Mouse (Mus musculus): Measurements from ENCODE around the gene Hist3h2a.

Hist3h2a gene

DNA sequence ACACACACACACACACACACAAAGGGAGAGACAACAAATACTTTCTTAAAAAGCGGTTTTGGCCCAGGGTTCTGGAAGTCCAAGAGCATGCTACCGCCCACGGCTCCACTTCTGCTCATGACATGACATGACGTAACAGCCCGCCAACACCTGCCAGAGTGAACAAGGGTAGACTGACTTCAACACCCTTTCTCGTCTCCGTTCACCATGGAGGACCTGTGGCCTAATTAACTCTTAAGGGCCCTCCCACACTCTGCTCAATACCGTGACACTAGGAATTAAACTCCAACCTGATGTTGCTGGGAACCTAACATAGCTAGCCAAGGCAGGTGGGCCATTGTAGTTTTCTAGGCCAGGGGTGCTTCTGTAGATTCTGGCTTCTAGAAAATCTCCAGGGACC, 14.5 kb downstream of the Hist3h2a start:
- no peak for DNase-seq

DNA sequence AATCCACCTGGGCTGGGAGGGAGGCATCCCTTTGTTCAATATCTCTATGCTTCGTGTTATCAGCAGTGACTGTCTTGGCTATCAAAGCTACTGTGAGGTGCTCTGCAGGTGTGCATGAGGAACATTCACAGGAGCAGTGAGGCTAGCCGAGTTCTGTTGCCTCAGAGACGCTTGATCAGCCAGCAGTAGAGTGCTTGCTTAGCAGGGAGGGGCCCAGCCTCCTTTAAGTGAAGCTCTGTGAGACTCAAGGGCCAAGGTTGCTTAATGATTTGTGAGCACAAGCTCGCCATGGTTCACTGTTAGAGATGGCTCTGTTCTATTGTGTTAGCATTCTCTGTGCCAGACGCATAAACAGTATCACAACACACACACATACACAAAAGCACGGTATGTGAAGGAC, 15.2 kb downstream of the Hist3h2a start:
- no peak for DNase-seq

DNA sequence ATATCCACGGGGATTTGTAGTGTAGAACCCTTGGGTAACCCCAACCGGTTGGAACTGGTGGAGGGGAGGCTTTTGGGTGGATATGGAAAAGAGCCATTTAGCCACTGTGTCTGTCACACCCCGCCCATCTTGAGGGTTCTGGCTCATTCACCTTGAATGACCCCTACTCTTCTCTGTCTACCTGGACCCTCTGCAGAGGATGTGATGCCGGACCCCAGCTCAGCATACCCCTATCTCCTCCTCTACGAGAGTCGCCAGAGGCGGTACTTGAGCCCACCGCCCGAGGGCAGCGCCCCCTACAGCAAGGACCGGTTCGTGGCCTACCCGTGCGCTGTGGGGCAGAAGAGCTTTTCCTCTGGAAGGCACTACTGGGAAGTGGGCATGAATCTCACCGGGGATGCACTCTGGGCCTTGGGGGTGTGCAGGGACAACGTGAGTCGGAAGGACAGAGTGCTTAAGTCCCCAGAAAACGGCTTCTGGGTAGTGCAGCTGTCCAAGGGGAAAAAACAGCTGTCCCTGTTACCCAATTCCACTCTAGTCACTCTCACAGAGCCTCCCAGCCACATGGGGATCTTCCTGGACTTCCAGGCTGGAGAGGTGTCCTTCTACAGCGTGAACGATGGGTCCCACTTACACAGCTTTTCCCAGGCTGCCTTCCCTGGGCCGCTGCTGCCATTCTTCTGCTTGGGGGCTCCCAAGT, 16.5 kb downstream of the Hist3h2a start:
- no peak for DNase-seq

DNA sequence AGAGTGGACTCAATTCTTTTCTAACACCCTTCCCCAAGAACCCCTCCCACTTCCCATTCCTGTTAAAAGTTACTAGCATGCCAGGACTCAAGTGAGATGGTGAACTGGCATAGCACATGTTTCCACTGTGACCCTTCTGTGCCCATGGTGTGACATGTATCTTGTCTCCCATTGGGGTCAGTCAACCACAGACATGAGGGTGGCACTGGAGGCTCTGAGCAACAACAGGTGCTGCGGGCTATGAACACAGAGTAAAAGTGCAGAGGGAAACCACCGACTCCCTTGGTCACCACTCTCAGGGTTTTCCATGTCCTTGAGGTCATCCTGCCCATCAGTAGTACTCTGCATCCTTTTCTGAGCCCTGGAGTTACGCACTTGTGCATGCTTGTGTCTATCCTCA, 17.3 kb downstream of the Hist3h2a start:
- DNase-seq = no peak

DNA sequence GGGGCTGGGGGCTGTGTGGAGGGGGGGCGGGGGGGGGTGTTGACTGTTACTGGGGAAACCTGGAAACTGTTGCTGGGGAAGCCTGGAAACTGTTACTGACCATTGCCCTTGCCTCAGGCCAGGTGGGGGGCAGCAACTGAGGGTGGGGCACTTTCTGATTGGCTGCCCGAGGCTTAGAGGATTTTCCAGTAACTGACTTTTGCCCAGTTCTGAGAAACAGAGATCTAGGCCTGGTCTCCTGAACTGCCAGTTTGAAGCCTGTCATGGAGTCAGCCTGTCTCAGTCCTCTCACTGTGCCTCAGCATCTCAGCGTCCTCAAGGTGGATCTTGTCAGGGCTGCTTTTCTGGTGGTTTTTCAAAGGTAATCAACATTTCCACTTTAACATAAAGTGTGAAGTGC, 19.9 kb downstream of the Hist3h2a start:
- no peak for DNase-seq

DNA sequence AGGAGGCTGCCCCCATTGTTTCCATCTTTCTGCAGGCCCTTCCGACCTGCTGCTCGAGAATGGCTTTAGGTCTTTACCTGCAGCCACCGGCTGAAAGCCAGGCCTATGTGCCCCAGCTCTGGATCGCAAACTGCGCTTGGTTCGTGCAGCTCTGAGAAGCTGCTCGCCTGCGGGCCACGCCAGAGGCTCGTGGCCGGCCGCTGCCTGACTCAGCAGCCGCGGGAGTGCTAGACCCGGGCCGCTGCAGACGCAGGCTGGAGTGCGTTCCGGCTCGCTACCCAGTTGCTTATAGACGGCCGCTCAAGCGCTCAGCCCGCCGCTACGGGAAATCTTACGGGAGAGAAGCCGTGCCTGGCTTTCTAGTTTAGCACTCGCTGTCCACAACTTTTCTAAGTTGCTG, 22.7 kb downstream of the Hist3h2a start:
- DNase-seq = peak; percentile 54

DNA sequence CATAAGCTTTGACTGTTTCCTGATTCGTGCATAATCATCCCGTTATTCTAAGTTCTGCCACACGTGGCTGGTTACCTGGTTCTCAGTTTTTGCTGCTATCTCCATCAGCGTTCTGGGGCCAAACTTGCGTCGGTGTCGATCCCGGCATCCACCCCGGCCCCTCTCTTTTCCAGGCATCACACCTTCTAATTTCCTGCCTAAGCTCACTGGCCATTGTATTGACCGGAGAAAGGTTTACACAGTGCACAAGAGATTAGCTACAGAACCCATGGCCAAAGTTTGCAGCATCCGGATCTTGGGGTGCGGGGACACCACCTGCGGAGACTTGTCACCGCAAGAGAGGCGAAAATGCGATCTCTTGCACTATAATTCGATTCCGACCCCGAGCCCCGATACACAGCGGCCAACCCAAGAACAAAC, 23.1 kb downstream of the Hist3h2a start:
- no peak for DNase-seq

DNA sequence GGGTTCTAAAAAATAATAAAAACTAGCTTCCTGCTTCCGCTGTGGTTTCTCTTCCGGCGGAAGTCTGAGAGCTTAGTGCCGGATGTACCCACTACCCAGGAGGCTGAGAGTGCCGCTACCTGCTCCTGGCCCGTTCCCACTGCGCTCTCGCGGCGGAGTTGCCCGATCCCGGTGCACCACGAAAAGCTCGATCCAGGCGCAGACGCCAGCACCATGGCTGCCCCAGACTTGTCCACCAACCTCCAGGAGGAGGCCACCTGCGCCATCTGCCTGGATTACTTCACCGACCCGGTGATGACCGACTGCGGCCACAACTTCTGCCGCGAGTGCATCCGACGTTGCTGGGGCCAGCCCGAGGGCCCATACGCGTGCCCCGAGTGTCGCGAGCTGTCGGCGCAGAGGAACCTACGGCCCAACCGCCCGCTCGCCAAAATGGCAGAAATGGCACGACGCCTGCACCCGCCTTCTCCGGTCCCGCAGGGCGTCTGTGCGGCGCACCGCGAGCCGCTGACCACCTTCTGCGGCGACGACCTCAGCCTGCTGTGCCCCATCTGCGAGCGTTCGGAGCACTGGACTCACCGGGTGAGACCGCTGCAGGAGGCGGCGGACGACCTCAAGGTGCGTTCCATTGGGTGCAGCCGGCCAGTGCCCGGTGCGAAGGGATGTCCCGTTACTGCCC, 23.7 kb downstream of the Hist3h2a start, which contains the start of gene Trim11:
Trim11 (plus strand) TSS at position 67 of the 679 bp plus-strand sequence.
- DNase-seq = peak; percentile 81

DNA sequence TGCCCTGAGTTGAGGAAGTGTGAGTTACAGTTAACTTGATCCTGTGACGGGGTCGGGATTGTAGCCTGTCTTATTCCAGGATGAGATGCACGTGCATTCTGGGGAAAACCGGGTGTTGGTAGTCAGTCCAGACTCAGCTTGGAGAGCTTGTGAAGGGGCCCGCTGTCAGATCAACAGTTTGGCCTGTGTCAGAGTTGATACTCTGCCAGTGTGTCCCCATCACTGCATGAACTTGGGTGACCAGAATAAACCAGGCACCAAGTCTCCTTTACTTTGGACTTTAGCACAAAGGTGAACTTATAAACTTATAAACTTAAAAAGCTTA, 24.2 kb downstream of the Hist3h2a start:
- DNase-seq = no peak

DNA sequence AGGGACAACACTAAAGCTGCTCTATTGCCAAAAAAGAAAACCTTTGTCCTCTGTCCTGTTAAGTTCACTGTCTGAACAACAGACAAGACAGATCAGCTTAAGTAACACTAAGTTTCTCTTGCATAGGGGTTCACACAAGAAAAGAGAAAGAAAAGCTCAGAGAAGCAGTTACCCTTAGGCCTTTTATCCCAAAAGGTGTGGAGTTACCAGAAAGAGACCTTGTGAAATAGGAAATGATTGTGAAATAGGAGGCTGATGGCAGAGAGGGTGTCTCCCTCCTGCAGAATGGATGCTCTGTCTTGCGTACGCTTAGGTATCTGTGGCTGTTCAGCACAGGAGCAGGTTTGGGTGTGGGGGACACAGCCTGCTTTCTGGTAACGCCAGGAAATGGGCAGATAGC, 24.7 kb downstream of the Hist3h2a start:
- no peak for DNase-seq

DNA sequence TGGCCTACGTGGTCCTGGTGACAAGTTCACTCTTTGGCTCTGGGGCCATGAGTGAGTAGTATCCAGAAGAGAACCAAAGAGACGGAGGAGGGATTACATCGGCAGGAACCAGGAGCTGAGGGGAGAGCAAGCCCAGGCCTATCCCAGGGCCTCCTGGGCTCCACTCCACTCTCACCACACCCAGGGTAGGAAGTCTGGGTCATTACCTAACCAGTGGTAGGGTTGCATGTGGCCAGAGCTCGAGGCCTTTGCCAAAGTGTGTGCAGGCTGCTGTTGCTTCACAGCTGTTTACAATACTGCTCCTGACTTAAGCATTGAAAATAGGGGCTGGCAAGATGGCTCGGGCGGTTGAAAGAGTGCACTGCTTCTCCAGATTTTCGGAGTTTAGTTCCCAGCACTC, 25.2 kb downstream of the Hist3h2a start:
- DNase-seq = no peak

DNA sequence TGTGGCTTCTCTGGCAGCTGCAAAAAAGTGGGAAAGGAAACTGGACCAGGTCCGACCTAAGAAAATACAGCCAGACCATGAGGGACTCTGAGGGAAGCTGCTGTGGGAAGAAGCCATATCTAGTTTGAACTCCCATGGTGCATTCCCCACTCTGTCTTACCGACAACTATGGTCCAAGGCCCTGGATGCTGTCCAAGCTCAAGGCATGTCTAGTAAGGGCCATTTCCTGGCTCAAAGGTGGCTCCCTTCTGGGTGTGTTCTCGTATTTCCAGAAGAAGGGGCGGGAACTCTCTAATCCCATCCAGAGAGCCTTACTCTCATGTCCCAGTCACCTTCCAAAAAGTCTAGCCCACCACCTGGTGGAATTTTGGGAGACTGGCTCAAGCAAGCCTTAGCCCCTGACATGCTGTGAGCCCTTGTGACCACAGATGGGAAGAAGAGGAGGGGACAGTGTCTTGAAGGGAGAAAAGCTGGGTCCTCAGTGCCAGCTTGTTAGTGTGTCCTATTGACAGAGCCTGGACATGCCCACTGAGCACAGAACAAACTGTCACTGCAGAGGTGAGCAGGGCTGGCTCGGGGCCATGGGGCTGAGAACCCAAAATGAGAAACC, 26.0 kb downstream of the Hist3h2a start:
- DNase-seq = no peak

DNA sequence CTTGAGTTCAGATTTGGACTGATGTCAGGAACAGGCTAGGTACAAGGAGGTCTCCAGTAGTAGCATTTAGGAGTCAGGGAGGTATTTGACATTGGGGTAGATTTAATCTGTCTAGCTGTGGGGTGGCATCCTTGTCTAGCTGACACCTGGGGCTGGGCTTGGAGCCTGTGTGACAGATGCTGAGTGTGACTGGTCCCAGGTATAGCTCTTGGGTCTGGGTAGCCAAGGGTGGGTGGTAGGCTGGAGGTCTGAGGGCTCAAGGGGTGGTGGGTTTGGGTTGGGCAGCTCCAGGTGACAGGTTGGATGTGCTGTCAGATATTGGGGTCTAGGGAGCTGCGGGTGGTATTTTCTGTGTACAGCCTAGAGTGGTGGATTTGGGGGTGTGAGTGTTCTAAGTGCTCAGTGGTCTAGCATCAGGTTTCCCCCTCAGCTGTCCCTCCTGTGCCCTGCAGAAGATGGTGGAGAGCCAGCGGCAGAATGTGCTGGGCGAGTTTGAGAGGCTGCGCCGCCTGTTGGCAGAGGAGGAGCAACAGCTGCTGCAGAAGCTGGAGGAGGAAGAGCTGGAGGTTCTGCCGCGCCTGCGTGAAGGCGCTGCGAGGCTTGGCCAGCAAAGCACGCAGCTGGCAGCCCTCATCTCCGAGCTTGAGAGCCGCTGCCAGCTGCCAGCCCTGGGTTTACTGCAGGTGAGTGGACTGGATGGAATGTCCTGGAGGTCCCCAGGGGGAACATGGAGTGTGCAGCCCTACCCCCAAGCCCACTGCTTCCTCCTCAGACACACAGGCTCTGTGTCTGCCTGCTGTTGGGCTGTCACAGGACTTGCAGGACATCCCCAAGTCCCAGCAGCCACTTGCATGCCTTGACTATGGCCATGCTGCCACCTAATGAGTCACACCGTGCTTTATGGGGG, 27.3 kb downstream of the Hist3h2a start:
- DNase-seq = peak; percentile 90

DNA sequence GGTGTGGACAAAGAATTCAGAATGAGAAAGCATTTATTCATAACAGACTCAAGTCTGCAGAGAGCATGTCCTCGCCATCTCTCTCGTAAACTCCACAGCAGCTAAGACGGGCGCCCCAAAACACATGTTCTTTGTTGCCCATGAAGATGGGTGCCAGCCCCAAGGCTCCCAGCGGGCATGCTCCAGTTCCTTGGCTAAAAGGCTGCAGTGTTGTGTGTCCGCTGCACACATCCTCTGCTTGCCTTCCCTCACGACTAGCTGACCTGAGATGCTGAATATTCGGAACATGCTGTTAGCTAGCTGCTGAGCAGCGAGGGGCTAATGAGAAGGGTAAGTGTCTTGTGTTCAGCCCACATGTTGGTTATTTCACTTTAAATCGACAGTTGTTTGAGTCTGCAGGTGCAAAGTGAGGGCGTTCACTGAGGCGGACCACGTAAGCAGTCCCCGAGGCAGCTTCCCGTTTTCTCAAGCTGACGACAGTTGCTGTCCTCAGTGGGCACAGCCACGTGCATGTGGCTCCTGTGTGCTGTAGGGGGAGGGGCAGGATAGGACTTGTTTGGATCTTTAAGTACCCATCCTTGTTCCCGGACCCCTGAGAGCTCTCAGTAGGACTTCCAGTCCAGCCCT, 28.1 kb downstream of the Hist3h2a start:
- DNase-seq = peak; percentile 79

DNA sequence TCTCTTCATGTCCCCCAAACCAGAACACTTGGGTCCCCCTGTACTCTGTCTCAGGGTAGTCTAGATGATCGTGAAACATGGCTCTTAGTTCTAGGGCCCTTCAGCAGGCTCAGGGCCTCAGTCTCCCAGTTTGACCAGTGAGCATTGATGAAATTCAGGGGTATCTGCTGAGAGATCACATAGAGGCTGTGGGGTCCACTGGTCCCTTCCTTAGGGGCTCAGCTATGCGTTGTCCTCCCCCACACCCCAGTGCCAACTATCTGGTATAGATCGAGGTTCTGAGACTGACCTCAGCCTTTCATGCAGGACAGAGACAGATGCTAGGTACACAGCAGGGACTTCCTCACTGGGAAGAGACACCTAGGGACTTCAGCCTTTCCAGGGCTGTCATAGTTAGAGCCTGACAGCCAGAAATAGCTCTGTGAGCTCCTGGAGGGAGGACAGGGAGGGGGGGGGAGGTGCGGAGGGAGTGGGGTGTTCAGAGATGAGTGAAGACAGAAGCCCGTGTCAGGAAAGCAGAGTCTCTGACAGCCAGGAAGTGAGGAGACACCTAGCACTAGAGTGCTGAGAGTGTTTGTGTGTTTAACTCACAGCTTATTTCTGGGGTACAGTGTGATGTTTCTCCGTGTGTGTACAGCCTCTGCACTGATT, 29.3 kb downstream of the Hist3h2a start:
- no peak for DNase-seq

DNA sequence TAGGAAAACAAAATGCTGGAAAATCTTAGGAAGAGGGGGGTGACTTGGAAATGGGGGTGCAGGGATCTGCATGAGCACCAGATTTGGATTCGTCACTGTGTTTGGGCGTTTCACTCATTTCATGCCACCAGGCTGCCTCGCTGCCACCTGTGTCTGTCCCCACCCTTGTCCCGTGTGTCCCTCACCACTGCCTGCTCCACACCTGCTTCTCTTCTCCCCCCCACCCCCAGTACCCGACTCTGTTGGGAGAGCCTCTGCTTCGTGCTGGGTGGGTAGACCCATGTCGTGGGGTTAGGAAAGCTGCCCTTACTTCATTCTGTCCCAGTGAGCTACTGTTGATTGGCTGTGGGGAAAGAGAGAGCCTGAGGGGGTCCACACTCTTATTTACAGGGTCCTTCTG, 30.2 kb downstream of the Hist3h2a start:
- peak; percentile 63 for DNase-seq

DNA sequence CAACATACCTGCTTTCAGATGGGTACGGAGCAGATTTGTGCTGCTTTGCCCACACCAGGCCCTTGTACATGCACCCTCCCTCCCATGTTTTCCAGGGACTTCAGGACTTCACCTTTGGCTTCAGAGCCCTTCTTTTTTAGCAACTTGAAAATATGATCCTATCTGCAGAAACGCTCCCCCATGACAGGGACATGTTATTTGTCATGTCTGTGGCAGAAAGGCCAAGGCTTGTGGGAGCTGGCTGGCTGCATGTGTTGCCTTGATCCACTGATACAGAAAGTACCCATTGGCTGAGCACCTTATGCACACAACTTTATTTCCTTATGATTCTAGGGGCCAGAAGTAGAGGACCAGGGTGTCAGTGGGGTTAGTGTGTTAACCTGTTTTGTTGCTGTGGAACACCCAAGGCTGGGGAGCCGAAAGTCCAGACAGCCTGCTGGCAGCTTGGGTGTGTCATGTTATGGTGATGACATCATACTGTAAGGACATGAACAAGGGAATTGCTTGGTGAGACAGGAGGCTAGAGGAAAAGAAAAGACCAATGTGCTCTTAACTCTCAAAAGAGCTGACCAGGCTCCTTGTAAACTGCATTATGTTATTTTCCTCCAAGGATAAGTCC, 30.9 kb downstream of the Hist3h2a start:
- DNase-seq = no peak

DNA sequence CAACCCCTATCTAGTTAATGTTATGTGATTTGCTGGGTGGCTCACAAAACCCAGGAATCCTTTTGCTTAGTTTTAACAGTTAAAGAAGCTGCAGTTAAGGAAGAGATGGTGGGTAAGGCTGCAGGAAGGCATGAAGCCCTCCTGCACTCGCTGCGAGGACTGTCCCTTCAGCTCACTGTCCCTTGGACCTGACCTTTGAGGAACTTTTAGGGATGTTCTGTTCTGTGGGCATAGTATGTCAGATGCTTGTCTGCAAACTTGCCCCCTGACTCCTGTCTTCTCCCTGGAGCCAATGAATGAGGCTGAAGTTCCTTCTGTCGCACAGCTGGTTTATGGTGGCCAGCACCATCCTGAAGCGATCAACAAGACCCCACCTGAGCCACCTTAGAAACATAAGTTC, 34.7 kb downstream of the Hist3h2a start:
- DNase-seq = no peak

DNA sequence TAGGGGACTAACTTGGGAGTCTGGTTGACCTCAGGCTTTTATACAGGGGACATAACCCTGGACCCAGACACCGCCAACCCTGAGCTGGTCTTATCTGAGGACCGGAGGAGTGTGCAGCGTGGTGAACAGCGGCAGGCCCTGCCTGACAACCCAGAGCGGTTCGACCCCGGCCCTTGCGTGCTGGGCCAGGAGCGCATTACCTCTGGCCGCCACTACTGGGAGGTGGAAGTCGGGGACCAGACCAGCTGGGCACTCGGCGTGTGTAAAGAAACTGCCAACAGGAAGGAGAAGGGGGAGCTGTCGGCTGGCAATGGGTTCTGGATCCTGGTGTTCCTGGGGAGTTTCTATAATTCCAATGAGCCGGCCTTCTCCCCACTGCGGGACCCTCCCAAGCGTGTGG, 35.7 kb downstream of the Hist3h2a start:
- DNase-seq = no peak

DNA sequence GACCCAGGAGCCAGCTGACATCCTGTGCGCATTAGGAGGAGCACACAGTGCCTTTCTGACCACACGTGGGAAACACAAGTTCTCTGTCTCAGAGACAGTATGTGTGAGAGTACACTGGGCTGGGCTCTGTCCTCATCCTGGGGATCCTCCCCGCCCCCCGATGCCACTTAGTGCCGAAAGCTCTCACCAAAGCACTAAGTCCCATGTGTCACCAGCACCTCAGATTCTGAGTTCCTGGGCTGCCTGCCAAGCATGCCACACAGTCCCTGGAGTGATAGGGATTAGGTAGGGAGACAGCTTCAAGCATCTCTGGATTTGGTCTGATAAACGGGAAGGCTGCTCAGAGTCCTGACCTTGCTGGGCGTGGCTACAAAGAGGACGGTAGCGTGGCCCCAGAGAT, 36.3 kb downstream of the Hist3h2a start:
- no peak for DNase-seq

DNA sequence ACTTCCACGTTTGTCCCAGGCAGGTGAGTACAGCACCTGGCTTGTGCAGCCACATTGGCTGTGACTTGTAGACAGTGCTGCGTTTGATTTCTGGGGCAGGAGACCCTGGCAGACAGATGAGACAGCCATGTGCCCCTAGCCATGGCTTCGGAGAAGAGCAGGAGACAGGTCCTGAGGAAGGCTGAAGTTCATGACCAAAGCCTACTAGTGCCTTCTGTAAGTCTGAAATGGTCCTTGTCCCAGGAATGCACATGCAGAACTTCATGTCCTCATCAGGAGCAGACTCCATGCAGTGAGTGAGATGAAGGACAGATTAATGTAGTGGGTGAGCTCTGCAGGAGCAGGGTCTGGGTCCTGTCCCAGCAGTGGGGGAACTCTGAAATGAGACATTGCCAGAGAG, 37.4 kb downstream of the Hist3h2a start:
- DNase-seq = no peak

Measured in thymus, postnatal 14 days (tissue).